Mouse (Mus musculus): ENCODE data around the gene Btbd35f12. TPM values are rescaled to one million over a fixed set of nuclear protein-coding genes. Genes with fewer than 3 reads are reported as not detected.

The Btbd35f12 gene
- not detected for total RNA-seq (2023)

GRCm38 (mm10) chrX:33313079-33313478, at the start of gene Btbd35f12:
TSS of gene Btbd35f12 (plus strand) at chrX:33313379.

Other genes starting within 250 kb of the Btbd35f12 start
- not detected for gene Spin2-ps6, start 78.5 kb upstream of the Btbd35f12 start, total RNA-seq (2023)

All from T-cell, adult 66 days (primary cell).